Mouse (Mus musculus): ENCODE measurements around the gene Mmp17. TPM values are rescaled to one million over a fixed set of nuclear protein-coding genes. Genes with fewer than 3 reads are reported as not detected.

Mmp17 gene
- 1.5 TPM in 2 replicates for polyA plus RNA-seq (2014; fragmentation: Nextera tagmentation; extraction: Ambion mirVana)

DNA sequence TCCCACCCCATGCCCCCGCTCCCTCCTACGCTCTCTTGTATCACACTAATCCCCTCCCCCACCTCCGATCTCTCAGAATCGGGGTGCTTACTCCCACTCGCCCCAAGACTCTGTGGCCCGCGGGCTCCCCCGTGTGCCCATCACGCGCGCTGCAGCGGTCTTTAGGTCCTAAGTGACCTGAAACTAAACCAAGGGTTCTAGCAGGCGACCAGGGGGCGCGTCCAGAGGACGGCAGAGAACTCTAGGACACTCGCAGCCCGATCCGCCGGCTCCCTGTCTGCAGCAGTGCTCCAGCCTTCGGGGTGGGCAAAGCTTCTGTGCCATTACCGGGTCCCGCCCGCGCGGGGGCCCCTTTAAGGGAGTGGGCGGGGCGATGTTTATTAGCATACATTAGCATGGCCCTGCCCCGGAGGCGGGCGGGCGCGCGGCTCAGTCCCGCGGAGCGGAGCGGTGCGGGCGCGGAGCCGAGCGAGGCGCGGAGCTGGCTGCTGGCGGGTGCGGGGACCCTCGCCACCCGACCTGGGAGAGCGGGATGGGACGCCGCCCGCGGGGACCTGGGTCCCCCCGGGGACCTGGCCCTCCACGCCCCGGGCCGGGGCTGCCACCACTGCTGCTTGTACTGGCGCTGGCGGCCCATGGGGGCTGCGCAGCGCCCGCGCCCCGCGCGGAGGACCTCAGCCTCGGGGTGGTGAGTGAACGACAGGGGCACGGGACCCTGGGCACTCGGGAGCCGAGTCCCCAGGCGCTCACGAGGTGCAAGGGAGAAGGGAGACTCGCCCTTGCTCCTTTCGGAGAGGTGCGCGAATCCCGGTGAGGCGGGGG lies at the start of gene Mmp17:
Gene Mmp17 (plus strand): TSS at position 409 of the 822 bp plus-strand sequence.
- Histone ChIP-seq H3K27me3 (ENCODE audit: control insufficient read depth, insufficient read depth, low read length) (peaks cover 20% of the 10 kb centered on the region), H3K4me1 (ENCODE audit: control insufficient read depth, insufficient read depth, low read length) (peaks cover 4% of the 10 kb centered on the region), H3K27ac (replicated peaks; ENCODE audit: low read depth, low read length) (no peak within 1 kb of the TSS), H3K36me3 (replicated peaks; ENCODE audit: control insufficient read depth, insufficient read depth, low read depth, low read length) (no peaks in the 10 kb centered on the region), H3K9me3 (replicated peaks; ENCODE audit: control insufficient read depth, low read length) (no peaks in the 10 kb centered on the region), H3K9ac (replicated peaks; ENCODE audit: low read length) (peak within 1 kb of the TSS; percentile 67), H3K4me2 (ENCODE audit: low read depth, low read length) (peak within 1 kb of the TSS; percentile 100), H3K4me3 (ENCODE audit: low read depth, low read length) (peak within 1 kb of the TSS; percentile 68)
- WGBS: under 1% methylated on average over 78 of the region's 80 CpGs
- peak; percentile 85 for ATAC-seq (replicated peaks; ENCODE audit: insufficient number of reproducible peaks, low FRiP score, low TSS enrichment, low read depth)
- DNase-seq (ENCODE audit: low spot score): peak; percentile 92

- Histone ChIP-seq H3K4me2 (ENCODE audit: low read depth, low read length) (no peak overlapping the region), H3K27ac (replicated peaks; ENCODE audit: low read depth, low read length) (no peak overlapping the region), H3K9me3 (replicated peaks; ENCODE audit: control insufficient read depth, low read length) (no peaks in the 10 kb centered on the region), H3K4me3 (ENCODE audit: low read depth, low read length) (no peak overlapping the region), H3K36me3 (replicated peaks; ENCODE audit: control insufficient read depth, insufficient read depth, low read depth, low read length) (no peaks in the 10 kb centered on the region; the same call in 1 of the 2 replicates), H3K4me1 (ENCODE audit: control insufficient read depth, insufficient read depth, low read length) (no peaks in the 10 kb centered on the region), H3K9ac (replicated peaks; ENCODE audit: low read length) (no peak overlapping the region), H3K27me3 (ENCODE audit: control insufficient read depth, insufficient read depth, low read length) (no peaks in the 10 kb centered on the region)
- 88% methylated on average over 2 of the region's 2 CpGs for WGBS
- no peak for ATAC-seq (replicated peaks; ENCODE audit: insufficient number of reproducible peaks, low FRiP score, low TSS enrichment, low read depth)
- no peak for DNase-seq (ENCODE audit: low spot score)
Measured at GRCm38 (mm10) chr5:129534500-129534899, 49.5 kb upstream of the Mmp17 start.

DNA sequence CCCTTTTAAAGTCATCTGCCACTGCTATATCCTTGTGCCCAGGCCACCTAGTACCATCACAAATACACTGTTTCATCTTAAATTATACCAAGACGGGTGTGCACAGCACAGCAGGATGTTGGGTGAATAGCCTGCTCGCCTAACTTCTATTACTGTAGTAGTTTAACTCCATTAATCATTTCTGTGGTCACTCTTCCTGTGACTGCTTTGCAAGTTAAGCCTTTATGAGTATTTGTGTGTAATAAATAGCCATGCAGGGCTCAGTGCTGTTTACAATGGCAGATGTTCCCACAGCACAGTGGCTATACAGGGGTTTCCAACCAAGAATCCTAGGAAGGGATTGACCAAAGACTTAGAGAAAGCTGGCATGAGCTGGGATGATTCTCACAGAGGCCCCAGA lies 48.9 kb upstream of the Mmp17 start:
- Histone ChIP-seq H3K4me1 (ENCODE audit: control insufficient read depth, insufficient read depth, low read length) (no peaks in the 10 kb centered on the region), H3K4me3 (ENCODE audit: low read depth, low read length) (no peak overlapping the region), H3K36me3 (replicated peaks; ENCODE audit: control insufficient read depth, insufficient read depth, low read depth, low read length) (peaks cover 2% of the 10 kb centered on the region; the same call in 1 of the 2 replicates), H3K27ac (replicated peaks; ENCODE audit: low read depth, low read length) (no peak overlapping the region), H3K9me3 (replicated peaks; ENCODE audit: control insufficient read depth, low read length) (no peaks in the 10 kb centered on the region), H3K9ac (replicated peaks; ENCODE audit: low read length) (no peak overlapping the region), H3K27me3 (ENCODE audit: control insufficient read depth, insufficient read depth, low read length) (no peaks in the 10 kb centered on the region), H3K4me2 (ENCODE audit: low read depth, low read length) (no peak overlapping the region)
- no peak for ATAC-seq (replicated peaks; ENCODE audit: insufficient number of reproducible peaks, low FRiP score, low TSS enrichment, low read depth)
- WGBS: 95% methylated on average over 2 of the region's 2 CpGs
- DNase-seq (ENCODE audit: low spot score): no peak

DNA sequence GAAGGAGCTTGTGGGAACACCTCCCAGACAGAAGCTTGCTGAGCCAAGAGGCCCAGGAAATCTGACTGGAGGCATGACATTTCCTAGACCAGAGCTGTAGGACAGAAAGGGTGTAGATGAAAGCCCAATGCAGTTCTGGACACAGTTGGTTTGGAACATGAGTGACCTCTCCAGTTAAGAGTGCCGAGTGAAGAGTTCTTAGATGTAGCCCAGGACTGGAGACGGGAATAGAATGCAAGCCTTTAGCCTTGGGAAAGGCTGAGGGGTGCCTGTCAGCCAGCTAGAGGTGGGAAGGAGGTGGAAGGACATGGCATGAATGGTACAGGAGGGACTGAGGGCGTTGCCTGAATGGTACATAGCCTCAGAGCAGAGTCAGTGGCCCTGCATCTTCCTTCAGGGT lies 48.5 kb upstream of the Mmp17 start:
- Histone ChIP-seq H3K27me3 (ENCODE audit: control insufficient read depth, insufficient read depth, low read length) (no peaks in the 10 kb centered on the region), H3K4me1 (ENCODE audit: control insufficient read depth, insufficient read depth, low read length) (no peaks in the 10 kb centered on the region), H3K4me3 (ENCODE audit: low read depth, low read length) (no peak overlapping the region), H3K27ac (replicated peaks; ENCODE audit: low read depth, low read length) (no peak overlapping the region), H3K36me3 (replicated peaks; ENCODE audit: control insufficient read depth, insufficient read depth, low read depth, low read length) (peaks cover 2% of the 10 kb centered on the region; the same call in 1 of the 2 replicates), H3K9me3 (replicated peaks; ENCODE audit: control insufficient read depth, low read length) (no peaks in the 10 kb centered on the region), H3K9ac (replicated peaks; ENCODE audit: low read length) (no peak overlapping the region), H3K4me2 (ENCODE audit: low read depth, low read length) (no peak overlapping the region)
- WGBS: 95% methylated on average over 3 of the region's 3 CpGs
- DNase-seq (ENCODE audit: low spot score) (no peak), ATAC-seq (replicated peaks; ENCODE audit: insufficient number of reproducible peaks, low FRiP score, low TSS enrichment, low read depth) (no peak)

DNA sequence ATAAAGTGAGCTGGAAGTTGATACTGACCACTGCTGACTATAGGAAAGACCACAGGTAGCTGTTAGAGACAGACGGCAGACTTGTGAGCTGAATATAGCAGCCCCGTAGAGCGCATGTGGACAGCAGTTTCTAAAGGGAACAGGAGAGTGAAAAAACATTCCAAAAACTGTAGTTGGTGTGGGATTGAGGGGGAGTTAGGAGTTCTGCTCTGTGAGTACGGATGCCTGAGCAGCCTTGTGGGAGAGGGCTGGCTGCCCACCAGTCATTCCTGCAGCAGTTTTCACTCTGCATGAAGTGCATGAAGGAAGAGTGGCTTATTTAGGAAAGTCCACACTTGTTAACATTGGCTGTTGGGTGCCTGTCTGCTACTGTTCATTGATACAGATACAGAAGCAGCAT lies 45.1 kb upstream of the Mmp17 start:
- no peak overlapping the region for H3K4me3 ChIP-seq (ENCODE audit: low read depth, low read length)
- no peak overlapping the region for H3K9ac ChIP-seq (replicated peaks; ENCODE audit: low read length)
- H3K4me1 ChIP-seq (ENCODE audit: control insufficient read depth, insufficient read depth, low read length): no peaks in the 10 kb centered on the region
- no peak overlapping the region for H3K27ac ChIP-seq (replicated peaks; ENCODE audit: low read depth, low read length)
- H3K4me2 ChIP-seq (ENCODE audit: low read depth, low read length): no peak overlapping the region
- no peaks in the 10 kb centered on the region for H3K9me3 ChIP-seq (replicated peaks; ENCODE audit: control insufficient read depth, low read length)
- DNase-seq (ENCODE audit: low spot score) (no peak), ATAC-seq (replicated peaks; ENCODE audit: insufficient number of reproducible peaks, low FRiP score, low TSS enrichment, low read depth) (no peak)
- H3K27me3 ChIP-seq (ENCODE audit: control insufficient read depth, insufficient read depth, low read length): no peaks in the 10 kb centered on the region
- peaks cover 6% of the 10 kb centered on the region for H3K36me3 ChIP-seq (replicated peaks; ENCODE audit: control insufficient read depth, insufficient read depth, low read depth, low read length)
- WGBS: 93% methylated on average over 4 of the region's 4 CpGs

- Histone ChIP-seq H3K27ac (replicated peaks; ENCODE audit: low read depth, low read length) (no peak overlapping the region), H3K9ac (replicated peaks; ENCODE audit: low read length) (no peak overlapping the region), H3K36me3 (replicated peaks; ENCODE audit: control insufficient read depth, insufficient read depth, low read depth, low read length) (peaks cover 12% of the 10 kb centered on the region), H3K4me2 (ENCODE audit: low read depth, low read length) (no peak overlapping the region), H3K4me3 (ENCODE audit: low read depth, low read length) (no peak overlapping the region), H3K9me3 (replicated peaks; ENCODE audit: control insufficient read depth, low read length) (no peaks in the 10 kb centered on the region), H3K27me3 (ENCODE audit: control insufficient read depth, insufficient read depth, low read length) (no peaks in the 10 kb centered on the region), H3K4me1 (ENCODE audit: control insufficient read depth, insufficient read depth, low read length) (no peaks in the 10 kb centered on the region)
- WGBS: 83% methylated on average over 3 of the region's 3 CpGs
- DNase-seq (ENCODE audit: low spot score) (no peak), ATAC-seq (replicated peaks; ENCODE audit: insufficient number of reproducible peaks, low FRiP score, low TSS enrichment, low read depth) (no peak)
Measured at GRCm38 (mm10) chr5:129542236-129542635, 41.7 kb upstream of the Mmp17 start.

GRCm38 (mm10) chr5:129545787-129546186 lies 38.2 kb upstream of the Mmp17 start:
- Histone ChIP-seq H3K9me3 (replicated peaks; ENCODE audit: control insufficient read depth, low read length) (no peaks in the 10 kb centered on the region), H3K27ac (replicated peaks; ENCODE audit: low read depth, low read length) (no peak overlapping the region), H3K9ac (replicated peaks; ENCODE audit: low read length) (no peak overlapping the region), H3K4me1 (ENCODE audit: control insufficient read depth, insufficient read depth, low read length) (no peaks in the 10 kb centered on the region), H3K36me3 (replicated peaks; ENCODE audit: control insufficient read depth, insufficient read depth, low read depth, low read length) (peaks cover 10% of the 10 kb centered on the region), H3K27me3 (ENCODE audit: control insufficient read depth, insufficient read depth, low read length) (no peaks in the 10 kb centered on the region), H3K4me3 (ENCODE audit: low read depth, low read length) (no peak overlapping the region), H3K4me2 (ENCODE audit: low read depth, low read length) (no peak overlapping the region)
- ATAC-seq (replicated peaks; ENCODE audit: insufficient number of reproducible peaks, low FRiP score, low TSS enrichment, low read depth): no peak
- DNase-seq (ENCODE audit: low spot score): no peak
- 93% methylated on average over 9 of the region's 9 CpGs for WGBS

- H3K36me3 ChIP-seq (replicated peaks; ENCODE audit: control insufficient read depth, insufficient read depth, low read depth, low read length): peaks cover 2% of the 10 kb centered on the region
- H3K27ac ChIP-seq (replicated peaks; ENCODE audit: low read depth, low read length): no peak overlapping the region
Measured at GRCm38 (mm10) chr5:129549716-129550115, 34.3 kb upstream of the Mmp17 start.

More at GRCm38 (mm10) chr5:129549716-129550115, 34.3 kb upstream of the Mmp17 start:
- Histone ChIP-seq H3K4me2 (ENCODE audit: low read depth, low read length) (no peak overlapping the region), H3K4me3 (ENCODE audit: low read depth, low read length) (no peak overlapping the region), H3K9ac (replicated peaks; ENCODE audit: low read length) (no peak overlapping the region), H3K9me3 (replicated peaks; ENCODE audit: control insufficient read depth, low read length) (no peaks in the 10 kb centered on the region), H3K4me1 (ENCODE audit: control insufficient read depth, insufficient read depth, low read length) (no peaks in the 10 kb centered on the region), H3K27me3 (ENCODE audit: control insufficient read depth, insufficient read depth, low read length) (no peaks in the 10 kb centered on the region)
- DNase-seq (ENCODE audit: low spot score) (no peak), ATAC-seq (replicated peaks; ENCODE audit: insufficient number of reproducible peaks, low FRiP score, low TSS enrichment, low read depth) (no peak)
- 93% methylated on average over 12 of the region's 12 CpGs for WGBS
